Mouse (Mus musculus): ENCODE data around the gene Ccdc191.

Gene Ccdc191

DNA sequence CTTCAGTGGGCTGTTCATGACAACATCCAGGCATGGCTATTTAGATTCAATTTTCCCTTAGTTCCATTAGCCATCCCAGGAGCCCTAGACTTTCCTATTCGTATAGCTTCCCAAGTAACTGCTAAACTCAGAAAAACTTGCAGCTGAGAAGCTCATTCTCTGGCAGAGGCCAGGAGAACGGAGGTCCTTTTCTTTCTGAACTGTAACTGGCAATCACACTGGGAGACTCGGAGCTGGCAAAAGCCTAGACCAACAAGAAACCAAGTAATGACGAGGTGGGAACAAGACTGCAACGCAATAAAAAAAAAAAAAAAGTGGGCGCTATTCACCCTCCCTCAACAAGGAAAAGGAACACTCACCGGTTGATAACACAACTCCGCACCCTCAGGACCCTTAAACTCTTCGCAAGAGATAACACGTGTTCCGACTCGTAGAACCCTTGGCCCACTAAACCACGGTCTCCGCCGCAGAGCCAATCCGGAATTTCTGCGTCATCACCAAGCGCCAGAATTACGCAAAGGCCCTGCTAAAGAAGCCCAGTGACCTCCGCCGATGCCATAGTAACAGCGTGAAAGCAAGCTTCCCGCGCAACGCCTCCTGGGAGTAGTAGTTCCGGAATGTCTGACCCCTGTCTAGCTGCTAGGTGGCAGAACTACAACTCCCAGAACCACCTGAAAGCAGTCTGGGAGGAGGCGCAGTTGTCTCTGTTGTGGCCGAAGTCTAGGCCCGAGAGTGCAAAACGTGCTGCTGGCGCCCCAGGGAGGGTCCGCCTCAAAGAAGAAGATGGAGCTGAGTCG is at the start of gene Ccdc191:
TSS of gene Ccdc191 (plus strand) at position 593 of the 797 bp plus-strand sequence.
- CTCF ChIA-PET, result interaction anchor here (0.6 to 0.9 kb wide), 2 partner anchors 119 to 250 kb away, joined by 4 to 13 read pairs; partner anchors contain the start of genes Atp6v1a and Naa50

DNA sequence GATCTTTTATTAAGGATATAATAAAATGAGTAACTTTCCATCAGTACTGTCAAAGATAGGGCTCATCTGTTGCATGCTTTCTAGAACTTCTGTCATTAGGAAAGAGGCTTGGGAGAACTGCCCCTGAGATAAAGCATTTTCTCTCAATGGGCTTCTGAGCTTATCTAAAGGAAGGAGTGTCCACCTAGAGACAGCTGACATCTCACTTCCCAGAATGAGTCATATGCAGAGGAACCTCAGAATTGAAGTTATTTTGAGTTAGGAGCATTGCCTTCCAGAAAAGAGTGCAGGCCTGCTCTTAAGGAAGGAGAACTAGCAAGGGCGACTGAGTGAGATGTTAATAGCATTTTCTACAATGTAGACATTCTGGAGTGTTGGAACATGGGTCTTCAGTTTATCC is 48.4 kb upstream of the Ccdc191 start:
- CTCF ChIA-PET, result no interaction called here

DNA sequence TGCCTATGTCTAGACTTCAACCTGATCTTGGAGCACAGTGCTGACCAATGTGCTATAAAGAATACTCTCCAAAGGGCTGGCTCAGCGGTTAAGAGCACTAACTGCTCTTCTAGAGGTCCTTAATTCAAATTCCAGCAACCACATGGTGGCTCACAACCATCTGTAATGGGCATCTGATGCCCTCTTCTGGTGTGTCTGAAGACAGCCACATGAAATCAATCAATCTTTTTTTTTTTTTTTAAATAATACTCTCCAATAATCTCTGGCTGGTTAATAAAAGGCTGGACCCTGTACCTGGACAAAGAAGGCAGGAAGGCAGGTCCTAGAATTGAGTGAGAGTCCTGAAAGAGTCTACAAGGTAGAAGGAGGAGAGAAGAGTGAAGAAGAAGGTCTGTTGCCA is 39.8 kb upstream of the Ccdc191 start:
- CTCF ChIA-PET, result no interaction called here

GRCm38 (mm10) chr16:43858941-43859476 is 30.6 kb upstream of the Ccdc191 start:
- CTCF ChIA-PET, result no interaction called here

DNA sequence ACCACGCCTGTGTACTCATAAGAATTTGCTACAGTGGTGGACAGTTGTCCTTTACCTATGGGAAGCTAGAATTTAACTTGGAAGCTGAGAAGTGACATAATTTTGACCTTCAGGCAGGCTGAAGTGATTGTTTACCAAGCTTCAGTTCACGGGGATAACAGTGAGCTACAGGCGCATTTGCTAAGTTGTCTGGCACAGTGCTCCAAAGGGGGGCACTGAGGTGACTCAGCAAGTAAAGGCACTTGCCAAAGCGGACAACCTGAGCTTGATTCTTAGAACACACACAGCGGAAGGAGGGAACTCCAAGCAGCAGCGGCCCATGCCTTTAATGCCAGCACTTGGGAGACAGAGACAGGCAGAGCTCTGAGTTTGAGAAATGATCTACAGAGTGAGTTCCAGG is 29.0 kb upstream of the Ccdc191 start:
- CTCF ChIA-PET, result no interaction called here

- CTCF ChIA-PET, result no interaction called here
Measured at GRCm38 (mm10) chr16:43869805-43870204, 19.8 kb upstream of the Ccdc191 start.

- CTCF ChIA-PET, result no interaction called here
Measured at GRCm38 (mm10) chr16:43871419-43871818, 18.2 kb upstream of the Ccdc191 start.

GRCm38 (mm10) chr16:43879769-43880168 is 9.8 kb upstream of the Ccdc191 start:
- CTCF ChIA-PET, result no interaction called here

DNA sequence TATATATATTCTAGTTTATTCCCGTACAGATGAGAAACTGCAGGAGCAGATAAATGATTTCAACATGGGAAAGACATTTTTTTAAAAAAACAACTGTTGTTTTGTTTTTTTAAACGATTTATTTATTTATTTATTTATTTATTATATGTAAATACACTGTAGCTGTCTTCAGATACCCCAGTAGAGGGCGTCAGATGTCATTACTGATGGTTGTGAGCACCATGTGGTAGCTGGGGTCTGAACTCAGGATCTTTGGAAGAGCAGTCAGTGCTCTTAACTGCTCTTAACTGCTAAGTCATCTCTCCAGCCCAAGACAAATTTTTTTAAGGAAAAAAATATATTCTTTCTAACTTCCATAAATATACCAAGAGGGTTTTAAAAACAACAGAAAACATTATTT is 8.0 kb upstream of the Ccdc191 start:
- CTCF ChIA-PET, result no interaction called here

DNA sequence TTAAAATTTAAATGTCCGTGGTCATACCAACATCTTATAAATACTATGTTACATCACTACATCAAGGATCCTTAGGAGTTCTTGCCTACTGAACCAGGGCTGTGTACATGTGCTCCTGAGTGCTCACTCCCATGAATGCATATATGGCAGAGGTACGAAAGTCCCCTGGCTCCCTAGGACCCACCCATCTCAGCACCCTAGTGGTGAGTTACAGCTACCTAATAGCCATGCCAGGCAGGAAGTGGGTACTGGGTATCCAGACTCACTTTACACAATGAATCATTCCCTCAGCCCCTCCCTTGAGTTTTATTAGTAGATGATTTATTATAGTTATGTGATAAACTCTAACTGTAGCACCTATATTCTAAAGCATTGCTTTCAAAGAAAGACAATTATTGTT is 7.3 kb upstream of the Ccdc191 start:
- CTCF ChIA-PET, result interaction anchor here (0.6 kb wide), 1 partner anchor 152 kb away, joined by 3 read pairs; no protein-coding TSS in a partner anchor

GRCm38 (mm10) chr16:43890005-43890336 is 371 bp downstream of the Ccdc191 start:
- CTCF ChIA-PET, result interaction anchor here (0.6 kb wide), 1 partner anchor 118 kb away, joined by 13 read pairs; no protein-coding TSS in a partner anchor

GRCm38 (mm10) chr16:43890747-43891336 is 1.2 kb downstream of the Ccdc191 start:
- CTCF ChIA-PET, result interaction anchor here (0.7 kb wide), 1 partner anchor 473 kb away, joined by 14 read pairs; no protein-coding TSS in a partner anchor

DNA sequence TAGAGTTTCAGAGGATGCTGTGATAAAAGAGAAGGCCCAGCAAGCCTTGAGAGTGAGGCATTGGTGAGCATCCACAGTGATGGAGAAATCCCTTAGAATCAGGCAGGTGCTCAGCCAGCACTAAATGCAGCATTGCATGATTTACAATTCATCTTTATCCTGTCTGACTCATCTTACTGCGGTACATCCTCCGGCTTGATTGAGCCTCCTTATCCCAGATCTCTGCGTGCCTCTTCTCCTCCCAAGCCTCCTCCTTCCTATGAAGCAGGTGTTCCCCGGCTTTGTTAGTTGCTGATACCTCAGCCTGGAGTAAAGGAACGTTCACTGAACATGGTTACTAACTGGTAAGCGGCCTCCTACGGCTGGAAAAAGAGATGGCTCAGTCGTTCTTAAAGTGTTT is 4.9 kb downstream of the Ccdc191 start:
- CTCF ChIA-PET, result no interaction called here

- CTCF ChIA-PET, result interaction anchor here (0.6 to 0.7 kb wide), 2 partner anchors 117 to 121 kb away, joined by 3 to 9 read pairs; no protein-coding TSS in a partner anchor
Measured at GRCm38 (mm10) chr16:43900138-43900537, 10.5 kb downstream of the Ccdc191 start.

DNA sequence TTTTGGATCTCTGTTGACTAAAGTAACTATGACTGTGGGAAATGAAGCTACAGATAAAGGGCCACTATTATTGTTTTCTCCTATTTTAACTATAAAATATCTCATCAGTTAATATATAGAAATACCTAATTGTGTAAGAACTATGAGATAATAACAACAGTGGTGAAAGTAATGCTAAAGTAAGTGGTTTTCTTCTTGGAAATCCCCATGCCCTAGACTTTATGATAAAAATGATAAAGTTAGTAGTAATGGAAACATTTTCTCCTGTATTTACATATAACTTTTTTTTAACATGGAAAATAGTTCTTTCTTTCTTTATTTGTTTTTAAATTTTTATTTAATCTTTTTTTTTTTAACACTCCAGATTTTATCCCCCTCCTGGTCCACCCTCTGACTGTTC is 11.0 kb downstream of the Ccdc191 start:
- CTCF ChIA-PET, result interaction anchor here (0.7 kb wide), 1 partner anchor 121 kb away, joined by 3 read pairs; no protein-coding TSS in a partner anchor

- CTCF ChIA-PET, result no interaction called here
Measured at GRCm38 (mm10) chr16:43908881-43909280, 19.3 kb downstream of the Ccdc191 start.

DNA sequence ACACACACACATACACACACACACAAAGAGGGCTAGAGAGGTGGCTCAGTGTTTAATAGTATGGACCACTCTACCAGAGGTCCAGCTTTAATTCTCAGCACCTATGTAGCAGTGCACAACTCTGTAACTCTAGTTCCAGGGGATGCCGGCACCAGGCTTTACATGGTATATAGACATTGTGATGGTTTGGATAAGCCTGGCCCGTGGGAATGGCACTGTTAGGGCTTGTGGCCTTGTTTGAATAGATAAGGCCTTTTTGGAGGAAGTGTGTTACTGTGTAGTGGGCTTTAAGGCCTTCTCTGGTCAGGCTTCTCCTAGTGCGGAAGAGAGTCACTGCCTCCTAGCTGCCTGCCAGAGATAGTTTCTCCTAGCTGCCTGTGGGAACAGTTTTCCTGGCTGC is 29.3 kb downstream of the Ccdc191 start:
- CTCF ChIA-PET, result no interaction called here

DNA sequence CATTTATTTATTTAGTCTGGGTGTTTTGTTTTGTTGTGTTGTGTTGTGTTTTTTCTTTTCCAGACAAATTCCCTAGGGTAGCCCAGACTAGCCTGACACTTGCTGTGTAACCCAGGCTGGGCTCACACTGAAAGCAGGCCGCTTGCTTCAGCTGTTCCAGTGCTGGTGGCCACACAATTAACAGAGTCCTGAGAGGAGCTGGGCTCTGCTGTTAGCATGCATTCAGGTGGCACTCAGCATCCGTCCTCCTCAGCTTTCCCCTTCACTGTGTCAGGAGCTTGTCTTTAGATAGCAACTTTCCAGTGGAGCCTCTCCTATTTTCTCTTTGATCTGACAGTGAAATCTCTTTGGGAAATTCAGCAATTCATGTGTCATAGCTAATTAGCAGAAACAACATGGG is 32.4 kb downstream of the Ccdc191 start:
- CTCF ChIA-PET, result no interaction called here

DNA sequence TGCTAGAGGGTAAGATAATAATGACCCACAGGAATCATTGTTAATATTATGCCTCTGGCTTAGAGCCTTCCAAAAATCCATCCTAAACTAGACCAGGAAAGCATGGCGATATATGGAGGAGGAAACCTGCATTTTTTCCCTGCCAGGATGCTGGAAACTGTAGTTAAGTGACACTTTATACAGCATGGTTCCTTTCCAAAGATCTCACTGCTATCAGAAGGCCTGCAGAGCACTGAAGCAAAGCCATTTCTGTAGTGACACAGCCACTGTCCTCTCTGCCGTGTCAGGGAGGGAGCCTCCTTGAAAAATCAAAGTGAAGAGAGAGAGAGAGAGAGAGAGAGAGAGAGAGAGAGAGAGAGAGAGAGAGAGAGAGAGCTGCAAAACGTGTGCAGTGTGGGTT is 33.0 kb downstream of the Ccdc191 start:
- CTCF ChIA-PET, result no interaction called here

GRCm38 (mm10) chr16:43925001-43925558 is 35.5 kb downstream of the Ccdc191 start:
- CTCF ChIA-PET, result no interaction called here

DNA sequence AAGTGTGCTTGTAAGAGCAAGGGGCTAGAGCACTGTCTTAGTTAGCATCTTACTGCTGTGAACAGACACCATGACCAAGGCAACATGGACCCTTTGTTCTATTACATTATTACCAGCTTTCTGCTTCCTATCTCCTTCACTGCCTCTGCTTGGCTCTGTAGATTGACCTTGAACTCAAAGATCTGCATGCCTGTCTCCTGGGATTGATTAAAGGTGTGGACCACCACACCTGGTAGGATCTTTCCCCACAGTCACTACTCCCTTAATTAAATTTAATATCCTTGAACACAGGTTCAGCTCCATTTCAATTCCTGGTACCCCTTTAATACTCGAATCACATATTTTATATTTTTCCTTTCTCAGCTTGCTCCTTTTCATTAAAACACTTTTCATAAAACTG is 36.2 kb downstream of the Ccdc191 start:
- CTCF ChIA-PET, result no interaction called here

GRCm38 (mm10) chr16:43926341-43926859 is 36.8 kb downstream of the Ccdc191 start, which contains the start of gene Qtrt2:
Gene Qtrt2, minus strand, starts transcription at chr16:43926809.
- CTCF ChIA-PET, result no interaction called here
